Mouse (Mus musculus): Measurements from ENCODE around the gene Mfsd14a. TPM values are rescaled to one million over a fixed set of nuclear protein-coding genes. Genes with fewer than 3 reads are reported as not detected.
A peak's percentile ranks its signal among the peaks of the same experiment; 100 is the strongest.

Gene Mfsd14a
- total RNA-seq, 2 experiments from 2014 or later = 55.8 to 56.3 TPM

DNA sequence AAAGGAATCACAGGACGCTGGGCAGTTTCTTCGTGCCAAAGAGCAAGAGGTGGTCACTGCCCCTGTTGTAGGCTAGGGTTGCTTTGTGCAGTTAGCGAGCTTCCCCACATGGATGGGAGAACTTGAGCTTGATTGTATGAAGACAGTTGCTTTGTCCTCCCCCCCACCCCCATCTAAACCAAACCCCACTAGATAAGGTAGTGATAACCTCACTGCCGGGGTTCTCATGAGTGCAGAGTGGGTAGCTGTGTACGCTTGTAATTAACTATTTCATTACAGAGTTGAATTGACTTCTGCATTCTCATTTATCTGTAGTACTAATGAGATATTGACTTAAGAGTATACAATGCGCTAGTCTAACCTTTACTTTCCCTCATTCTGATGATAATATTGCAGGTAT is 43.6 kb downstream of the Mfsd14a start:
- intact Hi-C loops (cut with DNase I) = no loop called here

GRCm38 (mm10) chr3:116615318-116616068 is 47.0 kb downstream of the Mfsd14a start:
- no peak for DNase-seq (ENCODE audit: extremely low spot score in 1 of 2, low spot score in 2 of 2)
- intact Hi-C loops (cut with DNase I) = no loop called here

More for the DNA sequence above, 43.6 kb downstream of the Mfsd14a start:
- DNase-seq (ENCODE audit: extremely low spot score in 1 of 2, low spot score in 2 of 2) = no peak

GRCm38 (mm10) chr3:116614295-116614892 is 48.1 kb downstream of the Mfsd14a start, which contains the start of gene Trmt13:
TSS of gene Trmt13 (minus strand) at chr3:116614587.
- intact Hi-C loops (cut with DNase I) = no loop called here
- peak in 1 of 2 experiments; percentile 63 for DNase-seq (ENCODE audit: extremely low spot score in 1 of 2, low spot score in 2 of 2)

- intact Hi-C loops (cut with DNase I) = no loop called here
These were observed 57.9 kb downstream of the Mfsd14a start for GRCm38 (mm10) chr3:116604570-116604969.

GRCm38 (mm10) chr3:116601781-116602180 is 60.7 kb downstream of the Mfsd14a start:
- no peak for DNase-seq (ENCODE audit: extremely low spot score in 1 of 2, low spot score in 2 of 2)
- intact Hi-C loops (cut with DNase I) = no loop called here

More at GRCm38 (mm10) chr3:116604570-116604969, 57.9 kb downstream of the Mfsd14a start:
- no peak for DNase-seq (ENCODE audit: extremely low spot score in 1 of 2, low spot score in 2 of 2)

DNA sequence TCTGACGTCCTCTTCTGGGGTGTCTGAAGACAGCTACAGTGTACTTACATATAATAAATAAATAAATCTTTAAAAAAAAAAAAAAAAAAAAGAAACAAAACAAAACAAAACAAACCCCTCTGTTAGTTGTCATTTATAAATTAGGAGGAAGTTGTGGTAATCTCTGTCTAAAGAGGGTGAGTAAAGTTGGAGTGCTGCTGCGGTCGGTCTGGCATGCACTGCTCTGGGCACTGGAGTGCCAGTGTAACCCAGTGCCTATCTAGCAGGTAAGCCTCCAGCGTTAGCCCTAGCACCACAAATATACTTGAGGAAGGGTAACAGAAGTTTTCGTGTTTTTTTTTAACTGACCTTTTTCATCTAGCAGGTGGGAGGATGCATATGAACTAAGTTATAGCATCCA is 61.5 kb downstream of the Mfsd14a start:
- intact Hi-C loops (cut with DNase I) = no loop called here

GRCm38 (mm10) chr3:116599705-116600104 is 62.8 kb downstream of the Mfsd14a start:
- intact Hi-C loops (cut with DNase I) = loop anchor here (10.0 kb wide), 1 partner anchor 235 kb away; no protein-coding TSS in a partner anchor
- no peak for DNase-seq (ENCODE audit: extremely low spot score in 1 of 2, low spot score in 2 of 2)

More for the DNA sequence above, 61.5 kb downstream of the Mfsd14a start:
- DNase-seq (ENCODE audit: extremely low spot score in 1 of 2, low spot score in 2 of 2) = no peak

DNA sequence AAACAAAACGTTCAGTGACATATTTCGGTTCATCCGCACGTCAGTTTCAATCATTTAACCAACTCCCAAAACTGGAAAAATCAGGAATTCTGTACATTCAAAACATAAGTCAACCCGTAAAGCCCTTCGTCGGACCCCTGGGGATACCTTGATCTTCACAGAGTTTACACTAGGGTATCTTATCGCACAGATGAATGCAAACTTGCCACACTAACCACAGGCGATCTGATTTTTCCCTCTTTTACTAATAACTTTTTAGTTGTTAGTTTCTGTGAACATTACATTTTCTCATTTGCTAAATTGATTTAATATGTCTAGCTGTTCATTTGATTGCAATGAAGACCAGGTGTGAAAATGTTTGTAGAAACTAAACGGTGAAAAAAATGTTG is 66.9 kb downstream of the Mfsd14a start:
- intact Hi-C loops (cut with DNase I) = loop anchor here (10.0 kb wide), 1 partner anchor 239 kb away; no protein-coding TSS in a partner anchor
- DNase-seq (ENCODE audit: extremely low spot score in 1 of 2, low spot score in 2 of 2) = no peak

GRCm38 (mm10) chr3:116594728-116595602 is 67.5 kb downstream of the Mfsd14a start, which contains the start of gene Sass6:
TSS of gene Sass6 (plus strand) at chr3:116594982.
- intact Hi-C loops (cut with DNase I) = loop anchor here (5.0 to 10.0 kb wide), 2 partner anchors 152 to 240 kb away; no protein-coding TSS in a partner anchor
- peak; percentile 99 for DNase-seq (ENCODE audit: extremely low spot score in 1 of 2, low spot score in 2 of 2)

DNA sequence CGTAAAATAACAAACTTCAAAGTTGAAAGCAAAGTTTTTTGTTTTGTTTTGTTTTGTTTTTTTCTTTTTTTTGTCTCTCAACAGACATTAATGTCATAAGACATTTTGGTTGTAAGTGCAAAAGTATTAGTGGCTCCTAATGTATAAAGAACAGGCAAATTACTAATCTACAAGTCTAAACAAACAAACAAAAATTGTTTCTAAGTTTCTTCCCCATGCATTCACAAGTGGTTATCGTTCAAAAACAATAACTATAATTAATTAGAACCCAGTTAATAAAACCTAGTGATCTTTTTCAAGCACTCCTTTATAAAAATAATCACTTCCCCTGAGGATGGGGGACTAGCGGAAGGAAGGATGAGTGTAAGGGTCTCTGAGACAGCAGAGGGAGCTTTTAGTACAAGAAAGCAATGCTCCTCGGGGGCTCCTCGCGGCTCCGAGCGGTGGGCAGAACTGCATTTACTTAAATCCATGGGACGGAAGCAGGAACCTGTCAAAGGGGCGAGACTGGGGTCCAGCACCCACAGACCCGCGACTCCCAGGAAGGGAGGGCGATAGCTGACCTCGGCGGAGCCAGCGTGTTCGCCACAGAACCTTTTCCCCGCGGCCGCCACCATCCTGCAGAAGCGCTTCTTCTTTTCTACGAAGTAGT is 68.3 kb downstream of the Mfsd14a start:
- peak in 1 of 2 experiments; percentile 31 for DNase-seq (ENCODE audit: extremely low spot score in 1 of 2, low spot score in 2 of 2)
- intact Hi-C loops (cut with DNase I) = loop anchor here (5.0 to 10.0 kb wide), 2 partner anchors 153 to 241 kb away; no protein-coding TSS in a partner anchor

DNA sequence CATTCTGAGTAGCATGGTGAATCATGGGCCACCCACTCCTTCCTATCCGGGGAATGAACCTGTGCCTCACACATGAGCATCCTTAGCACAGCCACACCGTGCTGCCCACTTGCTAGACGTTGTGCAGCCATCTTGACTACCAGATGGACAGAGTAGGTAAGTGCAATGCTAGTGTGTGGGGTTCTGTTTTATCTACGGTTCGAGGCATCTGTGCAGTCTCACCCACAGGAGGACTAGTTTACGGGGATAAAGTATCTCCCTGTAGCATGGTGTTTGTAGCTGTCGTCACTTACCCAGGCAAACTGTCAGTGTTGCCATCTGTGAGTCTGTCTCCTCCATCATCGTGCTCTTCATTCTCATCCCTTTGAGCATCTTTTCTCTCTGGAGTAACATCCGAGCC is 80.3 kb downstream of the Mfsd14a start:
- no peak for DNase-seq (ENCODE audit: extremely low spot score in 1 of 2, low spot score in 2 of 2)
- intact Hi-C loops (cut with DNase I) = no loop called here

Other genes starting within 250 kb of the Mfsd14a start
- gene Cdc14a, start 238.6 kb downstream of the Mfsd14a start, total RNA-seq (2021) = 1 to 10 TPM; 2.2 to 3.2 TPM
- gene Rtca, start 154.5 kb downstream of the Mfsd14a start, total RNA-seq (2021) = 10 to 100 TPM; 69.4 to 73.0 TPM
- 10 to 100 TPM; 16.3 to 18.1 TPM for gene Dbt, start 149.6 kb downstream of the Mfsd14a start, total RNA-seq (2021)
- under 1 TPM; 0.14 to 0.17 TPM for gene Lrrc39, start 99.7 kb downstream of the Mfsd14a start, total RNA-seq (2021)
- 1 to 10 TPM; 8.9 to 9.9 TPM for gene Sass6, start 67.7 kb downstream of the Mfsd14a start, total RNA-seq (2021)
- 10 to 100 TPM; 14.6 to 14.9 TPM for gene Trmt13, start 48.1 kb downstream of the Mfsd14a start, total RNA-seq (2021)
- 1 to 10 TPM; 1.2 to 2.4 TPM for gene Gm43191, start 18.6 kb upstream of the Mfsd14a start, total RNA-seq (2021)
- gene Slc35a3, start 50.2 kb upstream of the Mfsd14a start, total RNA-seq (2021) = 10 to 100 TPM; 13.3 to 13.6 TPM
- 10 to 100 TPM; 25.5 to 26.1 TPM for gene Agl, start 145.5 kb upstream of the Mfsd14a start, total RNA-seq (2021)
- gene Frrs1, start 196.8 kb upstream of the Mfsd14a start, total RNA-seq (2021) = 1 to 10 TPM; 1.8 to 3.1 TPM